Mouse (Mus musculus): ENCODE measurements at regions not wholly inside any gene's neighbourhood (a gene's known extent, or its start where the extent isn't known, plus 50 kb on each side); places are given as distances from the start of the nearest gene placed in this dataset.

GRCm38 (mm10) chr5:128550736-128551135, 49.9 kb upstream of the Fzd10 start:
- DNase-seq (ENCODE audit: low read depth), result no peak

GRCm38 (mm10) chr5:128549811-128550210, 50.8 kb upstream of the Fzd10 start:
- no peak for DNase-seq (ENCODE audit: low read depth)

GRCm38 (mm10) chr5:128542049-128542448, 58.6 kb upstream of the Fzd10 start:
- no peak for DNase-seq (ENCODE audit: low read depth)

- DNase-seq (ENCODE audit: low read depth), result no peak
Observed at GRCm38 (mm10) chr5:128538646-128539045, 62.0 kb upstream of the Fzd10 start.

GRCm38 (mm10) chr5:128537218-128537617, 63.4 kb upstream of the Fzd10 start:
- DNase-seq (ENCODE audit: low read depth), result no peak

- DNase-seq (ENCODE audit: low read depth), result no peak
Observed at GRCm38 (mm10) chr5:128536393-128536792, 64.3 kb upstream of the Fzd10 start.

- DNase-seq (ENCODE audit: low read depth), result no peak
Observed at GRCm38 (mm10) chr5:128527241-128527640, 73.4 kb upstream of the Fzd10 start.

GRCm38 (mm10) chr5:128526432-128526831, 74.2 kb upstream of the Fzd10 start:
- DNase-seq (ENCODE audit: low read depth), result no peak

- DNase-seq (ENCODE audit: low read depth), result no peak
Observed at GRCm38 (mm10) chr5:128524377-128525280, 76.0 kb upstream of the Fzd10 start.

GRCm38 (mm10) chr5:128522667-128523066, 78.0 kb upstream of the Fzd10 start:
- DNase-seq (ENCODE audit: low read depth), result peak; percentile 27

- no peak for DNase-seq (ENCODE audit: low read depth)
Observed at GRCm38 (mm10) chr5:128517336-128517735, 83.3 kb upstream of the Fzd10 start.

- peak; percentile 22 for DNase-seq (ENCODE audit: low read depth)
Observed at GRCm38 (mm10) chr5:128515343-128515742, 82.5 kb upstream of the Tmem132d start.

- no peak for DNase-seq (ENCODE audit: low read depth)
Observed at GRCm38 (mm10) chr5:128513261-128513660, 80.4 kb upstream of the Tmem132d start.

GRCm38 (mm10) chr5:128512606-128513005, 79.7 kb upstream of the Tmem132d start:
- no peak for DNase-seq (ENCODE audit: low read depth)

- DNase-seq (ENCODE audit: low read depth), result peak; percentile 2
Observed at GRCm38 (mm10) chr5:128504502-128504901, 71.6 kb upstream of the Tmem132d start.

GRCm38 (mm10) chr5:128499488-128499887, 66.6 kb upstream of the Tmem132d start:
- no peak for DNase-seq (ENCODE audit: low read depth)

- DNase-seq (ENCODE audit: low read depth), result no peak
Observed at GRCm38 (mm10) chr5:128499033-128499432, 66.2 kb upstream of the Tmem132d start.

GRCm38 (mm10) chr5:128492541-128492940, 59.7 kb upstream of the Tmem132d start:
- no peak for DNase-seq (ENCODE audit: low read depth)

GRCm38 (mm10) chr5:128491155-128491554, 58.3 kb upstream of the Tmem132d start:
- DNase-seq (ENCODE audit: low read depth), result no peak

- no peak for DNase-seq (ENCODE audit: low read depth)
Observed at GRCm38 (mm10) chr5:128488872-128489580, 56.1 kb upstream of the Tmem132d start.

GRCm38 (mm10) chr5:128487371-128487770, 54.5 kb upstream of the Tmem132d start:
- DNase-seq (ENCODE audit: low read depth), result no peak

- DNase-seq (ENCODE audit: low read depth), result no peak
Observed at GRCm38 (mm10) chr5:128484116-128484515, 51.2 kb upstream of the Tmem132d start.

GRCm38 (mm10) chr5:128483441-128483810, 50.5 kb upstream of the Tmem132d start:
- no peak for DNase-seq (ENCODE audit: low read depth)

Data from naive thymus-derived CD4-positive, alpha-beta T cell, adult 2 months (primary cell).